Mouse (Mus musculus) C2C12 (cell line): Measurements from ENCODE around the gene Ano6. TPM values are rescaled to one million over a fixed set of nuclear protein-coding genes. Genes with fewer than 3 reads are reported as not detected.

Experiments
- H3K27me3 ChIP-seq: one replicate; pipeline ENCODE4 v1.6.1; 2011; ENCODE audit not compliant: control insufficient read depth, insufficient read depth, insufficient read length
- H3K36me3 ChIP-seq: one replicate; pipeline ENCODE4 v1.6.1; 2011; ENCODE audit not compliant: control insufficient read depth, insufficient read depth
- H3K4me3 ChIP-seq: one replicate; pipeline ENCODE4 v1.5.1; 2011; ENCODE audit warnings: mild to moderate bottlenecking, control low read depth; ENCODE audit not compliant: poor library complexity, insufficient read depth, severe bottlenecking
- H3K79me2 ChIP-seq: one replicate; pipeline ENCODE4 v1.6.1; 2011; ENCODE audit not compliant: control insufficient read depth, insufficient read depth
- H3K79me3 ChIP-seq: one replicate; pipeline ENCODE4 v1.6.1; 2011; ENCODE audit warnings: low read depth, control low read depth
- H3ac ChIP-seq: one replicate; pipeline ENCODE3; 2011; ENCODE audit warnings: low read depth; ENCODE audit not compliant: control insufficient read depth, insufficient read length
- CEBPB ChIP-seq: IDR thresholded peaks from one replicate; pipeline ENCODE4 v1.6.1; 2011; ENCODE audit warnings: low read depth, mild to moderate bottlenecking, control low read depth, moderate library complexity
- CTCF ChIP-seq: IDR thresholded peaks from one replicate; pipeline ENCODE4 v1.5.1; 2011; ENCODE audit not compliant: control insufficient read depth, insufficient read depth, insufficient read length
- FOSL1 ChIP-seq: IDR thresholded peaks from one replicate; pipeline ENCODE4 v1.8.0; 2011; ENCODE audit warnings: mild to moderate bottlenecking, low read length; ENCODE audit not compliant: poor library complexity, insufficient read depth, severe bottlenecking
- MAX ChIP-seq: IDR thresholded peaks from one replicate; pipeline ENCODE4 v1.6.1; 2011; ENCODE audit warnings: mild to moderate bottlenecking, control low read depth
- MYOD1 ChIP-seq: IDR thresholded peaks from one replicate; pipeline ENCODE4 v1.6.1; 2011; ENCODE audit warnings: low read depth; ENCODE audit not compliant: control insufficient read depth, insufficient read length
- MYOG ChIP-seq: IDR thresholded peaks from one replicate; pipeline ENCODE4 v1.6.1; 2011; ENCODE audit not compliant: control insufficient read depth, insufficient read length; ENCODE audit errors: extremely low read depth
- USF1 ChIP-seq: IDR thresholded peaks from one replicate; pipeline ENCODE4 v1.6.1; 2011; ENCODE audit warnings: low read depth, mild to moderate bottlenecking, control low read depth, moderate library complexity
- polyA plus RNA-seq: library from polyadenylated mRNA; unstranded; fragments of >200 nt; fragmentation: generic; extraction: Trizol; gene quantifications from one replicate; pipeline ENCODE4 v1.2.1, GENCODE M21; 2012; ENCODE audit warnings: missing spikeins

Gene Ano6
- polyA plus RNA-seq, 1 experiment, result 73.2 TPM

DNA sequence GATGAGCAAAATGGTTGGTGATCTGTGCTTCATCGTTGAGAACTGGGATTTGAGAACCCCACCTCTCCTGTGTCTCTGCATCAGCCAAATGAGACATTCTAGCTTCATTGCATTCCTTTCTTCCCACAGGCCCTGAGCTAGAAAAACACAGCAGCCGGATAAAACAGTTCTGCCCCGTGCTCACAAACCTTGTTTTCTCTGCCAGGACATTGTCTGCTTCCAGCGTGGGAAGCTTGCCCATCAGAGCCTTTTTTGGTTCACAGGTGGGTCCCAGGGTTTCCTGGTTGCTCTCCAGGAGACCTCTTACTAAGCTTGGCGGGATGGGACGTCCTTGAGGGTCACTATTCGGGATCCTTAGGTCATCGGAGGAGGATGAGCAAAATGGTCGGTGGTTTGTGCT is 42.6 kb downstream of the Ano6 start:
- no peak overlapping the region for H3ac ChIP-seq
- TF ChIP-seq CTCF (no peak), MYOG (no peak), MAX (no peak), CEBPB (no peak)
- no peak overlapping the region for H3K4me3 ChIP-seq
- peaks cover 73% of the 10 kb centered on the region for H3K79me3 ChIP-seq
- peaks cover 31% of the 10 kb centered on the region for H3K36me3 ChIP-seq
- peaks cover 100% of the 10 kb centered on the region for H3K79me2 ChIP-seq
- no peaks in the 10 kb centered on the region for H3K27me3 ChIP-seq

DNA sequence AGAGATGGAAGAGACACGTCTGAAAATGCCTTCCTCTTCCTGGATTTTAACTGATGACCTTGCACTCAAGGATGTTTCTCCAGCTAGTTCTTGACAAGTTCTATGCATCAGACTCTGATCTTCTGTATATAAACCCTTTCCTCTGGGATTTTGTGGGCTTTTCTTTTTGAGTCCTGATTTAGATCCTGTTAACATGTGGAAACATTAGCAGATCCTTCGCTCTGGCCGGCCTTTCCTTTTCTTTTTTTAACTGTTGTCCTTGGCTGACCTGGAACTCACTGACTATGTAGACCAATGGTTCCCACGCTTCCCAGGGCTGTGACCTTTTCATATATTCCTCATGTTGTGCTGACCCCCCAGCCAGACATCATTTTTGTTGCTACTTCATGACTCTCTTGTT is 45.4 kb downstream of the Ano6 start:
- peaks cover 99% of the 10 kb centered on the region for H3K79me2 ChIP-seq
- no peak overlapping the region for H3K4me3 ChIP-seq
- no peak overlapping the region for H3ac ChIP-seq
- H3K27me3 ChIP-seq, result no peaks in the 10 kb centered on the region
- peaks cover 19% of the 10 kb centered on the region for H3K36me3 ChIP-seq
- no peak for TF ChIP-seq CEBPB
- TF ChIP-seq MYOD1, result no peak
- TF ChIP-seq MYOG, result no peak
- no peak for TF ChIP-seq USF1
- TF ChIP-seq MAX, result no peak
- no peak for TF ChIP-seq CTCF
- no peak for TF ChIP-seq FOSL1
- H3K79me3 ChIP-seq, result peaks cover 57% of the 10 kb centered on the region

DNA sequence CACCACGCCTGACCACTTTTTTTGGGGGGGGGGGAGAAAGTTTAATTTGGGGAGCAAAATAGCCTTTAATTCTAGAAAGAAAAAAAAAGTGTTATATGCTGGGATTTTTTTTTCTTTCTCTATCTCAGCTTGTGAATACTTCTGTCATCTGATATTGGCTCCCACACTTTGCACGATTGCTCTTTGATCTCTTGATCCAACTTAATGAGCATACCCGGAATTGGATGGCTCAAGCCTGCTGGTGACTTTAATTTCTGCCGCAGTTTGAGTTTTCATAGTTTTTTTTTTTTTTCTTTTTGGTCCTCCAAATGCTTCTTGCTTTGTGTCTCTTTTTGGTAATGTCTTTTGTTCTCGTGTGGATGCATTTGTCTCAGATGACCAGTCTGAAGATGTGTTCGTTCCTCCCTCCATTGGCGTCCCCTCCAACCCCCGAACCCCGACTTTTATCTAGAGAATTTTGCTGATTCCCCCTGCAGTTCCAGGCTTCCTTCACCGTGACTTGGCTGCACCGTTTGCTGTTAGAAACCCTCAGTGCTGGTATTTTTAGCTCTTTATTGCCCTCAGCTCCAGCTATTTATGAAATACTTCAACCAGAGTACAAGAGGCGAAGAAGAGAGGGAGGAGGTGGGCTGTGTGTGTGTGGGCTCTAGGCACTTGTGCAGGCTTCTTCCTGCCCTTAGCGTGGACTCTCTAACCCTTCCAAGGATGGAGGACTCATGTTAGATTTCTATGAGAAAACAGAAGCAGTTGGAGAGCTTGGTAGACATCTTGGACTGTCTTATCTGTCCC is 46.2 kb downstream of the Ano6 start:
- Histone ChIP-seq H3K79me3 (peaks cover 52% of the 10 kb centered on the region), H3K27me3 (no peaks in the 10 kb centered on the region), H3ac (no peak overlapping the region), H3K36me3 (peaks cover 14% of the 10 kb centered on the region), H3K4me3 (no peak overlapping the region), H3K79me2 (peaks cover 98% of the 10 kb centered on the region)
- TF ChIP-seq MYOG, result no peak
- TF ChIP-seq USF1, result no peak
- TF ChIP-seq CTCF, result no peak
- TF ChIP-seq MAX, result no peak
- TF ChIP-seq CEBPB, result no peak
- no peak for TF ChIP-seq MYOD1
- TF ChIP-seq FOSL1, result no peak

DNA sequence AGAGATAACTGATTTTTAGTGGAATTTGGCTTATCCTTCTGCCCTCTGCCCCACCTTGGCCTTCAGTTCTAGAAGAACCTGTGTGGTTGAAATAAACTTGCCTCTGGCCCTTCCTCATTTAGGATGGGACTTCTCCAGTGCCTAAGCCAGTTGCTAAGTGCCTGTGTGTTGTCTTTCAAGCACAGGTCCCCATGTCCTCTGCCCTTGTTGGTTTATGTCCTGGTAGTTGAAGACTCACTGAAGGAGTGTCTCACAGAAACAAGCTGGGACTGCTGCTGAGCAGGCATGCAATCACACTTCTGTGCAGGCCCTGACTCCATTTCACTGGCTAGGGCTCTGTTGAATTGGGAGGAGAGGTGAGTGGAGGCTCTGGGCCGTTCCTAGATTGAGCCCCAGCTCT is 46.9 kb downstream of the Ano6 start:
- Histone ChIP-seq H3K79me3 (peaks cover 53% of the 10 kb centered on the region), H3K79me2 (peaks cover 98% of the 10 kb centered on the region), H3K27me3 (no peaks in the 10 kb centered on the region), H3K36me3 (peaks cover 14% of the 10 kb centered on the region), H3K4me3 (no peak overlapping the region), H3ac (no peak overlapping the region)
- TF ChIP-seq CTCF (no peak), MYOG (no peak), USF1 (no peak), MAX (no peak), FOSL1 (no peak), MYOD1 (no peak), CEBPB (no peak)

DNA sequence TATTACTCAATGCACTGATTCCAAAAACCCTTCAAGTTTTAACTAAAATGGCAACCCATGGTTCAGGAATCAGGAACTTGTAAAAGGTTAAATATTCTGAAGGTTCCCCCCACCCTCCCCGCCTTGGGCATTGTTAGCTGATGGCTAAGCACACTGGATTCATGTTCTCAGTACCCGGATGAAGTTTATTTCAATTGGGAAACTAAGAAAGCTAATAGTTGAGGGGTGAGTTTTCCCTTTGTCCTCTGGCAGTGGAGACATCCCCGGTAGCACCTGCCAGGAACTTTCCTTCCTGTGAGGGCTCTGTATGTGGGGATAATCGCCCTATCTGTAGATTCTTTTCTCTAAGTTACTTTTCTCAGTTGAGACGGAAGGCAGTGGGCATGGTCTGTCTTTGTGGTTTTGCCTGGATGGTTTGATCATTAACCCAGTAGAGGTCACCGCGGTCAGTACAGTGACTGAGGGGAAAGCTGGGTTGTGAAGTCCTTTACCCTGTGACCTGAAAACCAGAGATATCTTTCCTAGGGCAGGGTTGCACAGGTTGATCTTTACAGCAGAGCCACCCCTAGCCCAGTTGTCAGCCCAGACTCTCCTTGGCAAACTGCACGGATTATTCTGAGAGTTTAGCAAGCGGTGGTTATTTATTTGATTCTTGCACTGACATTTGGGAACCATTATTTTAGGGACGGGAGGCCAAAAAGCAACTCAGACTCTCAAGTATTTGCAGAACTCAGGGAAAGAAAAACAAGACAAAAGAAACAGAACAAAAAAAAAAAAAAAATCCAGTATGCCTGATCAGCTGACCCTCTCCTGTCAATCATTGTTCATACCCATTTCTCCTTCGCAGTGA is 47.8 kb downstream of the Ano6 start:
- Histone ChIP-seq H3ac (no peak overlapping the region), H3K4me3 (no peak overlapping the region), H3K79me2 (peaks cover 98% of the 10 kb centered on the region), H3K36me3 (peaks cover 14% of the 10 kb centered on the region), H3K79me3 (peaks cover 49% of the 10 kb centered on the region), H3K27me3 (no peaks in the 10 kb centered on the region)
- TF ChIP-seq MAX (no peak), USF1 (no peak), CEBPB (no peak), FOSL1 (no peak), CTCF (no peak), MYOG (no peak), MYOD1 (no peak)

DNA sequence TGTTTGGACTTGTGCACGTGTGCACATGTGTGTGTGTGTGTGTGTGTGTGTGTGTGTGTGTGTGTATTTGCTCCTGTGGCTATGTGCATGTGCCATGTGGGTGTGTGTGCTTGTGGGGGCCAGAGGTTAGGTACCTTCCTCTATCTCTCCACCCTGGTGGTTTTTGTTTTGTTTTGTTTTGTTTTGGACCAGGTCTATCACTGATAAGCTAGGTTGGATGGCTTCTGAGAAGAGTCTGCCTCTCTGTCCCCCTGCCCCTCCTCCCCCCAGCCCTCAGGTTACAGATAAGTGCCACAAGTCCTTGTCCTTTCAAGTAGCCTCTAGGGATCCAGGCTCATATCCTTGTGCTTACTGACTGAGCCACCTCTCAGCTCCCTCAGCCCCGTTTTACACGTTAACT is 49.1 kb downstream of the Ano6 start:
- no peak overlapping the region for H3ac ChIP-seq
- TF ChIP-seq CTCF (no peak), FOSL1 (no peak), CEBPB (no peak), MYOD1 (no peak), MYOG (no peak), MAX (no peak), USF1 (no peak)

More for the DNA sequence above, 49.1 kb downstream of the Ano6 start:
- H3K27me3 ChIP-seq, result no peaks in the 10 kb centered on the region
- peaks cover 53% of the 10 kb centered on the region for H3K79me3 ChIP-seq
- H3K79me2 ChIP-seq, result peaks cover 98% of the 10 kb centered on the region
- H3K36me3 ChIP-seq, result peaks cover 12% of the 10 kb centered on the region
- H3K4me3 ChIP-seq, result no peak overlapping the region
